Mouse (Mus musculus) heart, embryonic 13.5 days (tissue): ENCODE measurements at regions not wholly inside any gene's neighbourhood (a gene's known extent, or its start where the extent isn't known, plus 50 kb on each side); places are given as distances from the start of the nearest gene placed in this dataset.
"Not testable (repeated sequence)": the region's sequence is repeated elsewhere in the genome, so short reads cannot be mapped to it uniquely, and the experiment has no call there.

Experiments used
- ATAC-seq: fragments of 200-750 bp; cut with Nextera tagmentation; 2 replicates; pipeline ENCODE4 v1.8.0; 2017; ENCODE audit warnings: moderate TSS enrichment; ENCODE audit not compliant: insufficient number of reproducible peaks, low FRiP score, low TSS enrichment; ENCODE audit errors: extremely low read depth
- H3K27ac ChIP-seq: fragments of 300-500 bp; sonication (generic); replicated peaks from 2 replicates; pipeline ENCODE4 v1.5.1; 2015; ENCODE audit warnings: moderate library complexity, mild to moderate bottlenecking, inconsistent platforms
- H3K27me3 ChIP-seq: fragments of 300-500 bp; sonication (generic); replicated peaks from 2 replicates; pipeline ENCODE4 v1.6.1; 2015; ENCODE audit warnings: mild to moderate bottlenecking, inconsistent platforms
- H3K36me3 ChIP-seq: fragments of 300-500 bp; sonication (generic); 2 replicates; pipeline ENCODE4 v1.6.1; 2015; ENCODE audit warnings: mild to moderate bottlenecking, inconsistent platforms
- H3K4me1 ChIP-seq: fragments of 300-500 bp; sonication (generic); 2 replicates; pipeline ENCODE4 v1.6.1; 2015; ENCODE audit warnings: inconsistent platforms
- H3K4me2 ChIP-seq: fragments of 300-500 bp; sonication (generic); 2 replicates; pipeline ENCODE4 v1.6.1; 2015; ENCODE audit warnings: inconsistent platforms, mild to moderate bottlenecking, moderate library complexity
- H3K4me3 ChIP-seq: fragments of 300-500 bp; sonication (generic); 2 replicates; pipeline ENCODE4 v1.5.1; 2015; ENCODE audit warnings: moderate library complexity, mild to moderate bottlenecking, inconsistent platforms
- H3K9ac ChIP-seq: fragments of 300-500 bp; sonication (generic); 2 replicates; pipeline ENCODE4 v1.6.1; 2015; ENCODE audit warnings: inconsistent platforms, mild to moderate bottlenecking, moderate library complexity
- H3K9me3 ChIP-seq: fragments of 300-500 bp; sonication (generic); 2 replicates; pipeline ENCODE4 v1.6.1; 2016; ENCODE audit warnings: inconsistent platforms
- WGBS: fragments of 180-500 bp; shearing (Covaris S2); methylation state at CpG from one replicate; pipeline ENCODE4 v1.1.7; 2015; ENCODE audit warnings: mixed read lengths; 5-methylcytosine and 5-hydroxymethylcytosine counted together

DNA sequence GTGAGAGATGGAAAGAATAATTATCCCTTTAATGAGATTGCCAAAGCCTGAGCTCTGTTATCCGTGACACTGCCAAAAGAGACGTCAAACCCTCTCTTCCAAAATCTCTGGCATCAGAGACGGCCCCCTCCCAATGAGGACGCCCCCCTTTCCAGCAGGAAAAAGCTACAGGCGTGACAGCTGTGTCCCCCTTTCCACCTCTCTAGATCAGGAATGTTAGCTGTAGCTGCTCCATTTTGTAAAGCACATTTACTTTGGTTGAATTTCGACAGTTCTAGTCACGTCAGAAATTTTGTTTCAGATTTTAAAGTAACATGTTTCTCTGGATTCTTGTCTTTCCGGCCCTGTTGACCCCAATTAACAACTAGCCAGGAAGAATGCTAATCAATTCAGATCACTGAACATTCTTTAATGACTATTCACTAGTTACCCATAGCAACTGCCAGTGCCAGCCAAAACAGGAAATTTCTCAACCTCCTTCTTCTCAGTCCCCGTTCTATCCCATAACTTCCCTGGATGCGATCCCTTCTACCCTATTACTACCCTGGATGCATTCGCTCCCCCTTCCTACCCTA, 261.1 kb downstream of the Dad1 start:
- Histone ChIP-seq H3K9ac (no peak overlapping the region), H3K27ac (no peak overlapping the region), H3K4me2 (no peak overlapping the region), H3K9me3 (no peaks in the 10 kb centered on the region), H3K36me3 (no peaks in the 10 kb centered on the region), H3K4me1 (no peaks in the 10 kb centered on the region), H3K27me3 (no peaks in the 10 kb centered on the region), H3K4me3 (no peak overlapping the region)
- 61% methylated on average over 11 of the region's 11 CpGs for WGBS
- ATAC-seq = no peak

DNA sequence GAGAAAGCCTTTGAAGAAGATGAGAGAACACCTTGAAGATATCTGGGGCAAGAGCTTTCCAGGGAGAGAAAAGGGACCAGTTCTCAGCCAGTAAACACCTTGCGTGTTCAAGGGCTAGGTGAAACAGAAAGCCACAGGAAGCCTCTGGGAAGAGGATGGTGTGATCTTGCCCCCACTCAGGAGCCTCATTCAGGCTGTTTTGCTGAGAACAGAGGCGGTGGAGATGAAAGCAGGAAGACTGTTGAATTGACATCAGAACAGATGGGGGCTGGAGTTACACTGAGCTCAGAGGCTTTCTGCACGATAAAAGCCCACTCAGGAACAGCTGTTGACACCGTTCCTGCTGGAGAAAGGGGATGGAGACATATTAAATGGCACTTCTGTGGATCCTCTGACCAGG, 262.5 kb downstream of the Dad1 start:
- no peaks in the 10 kb centered on the region for H3K9me3 ChIP-seq
- no peak for ATAC-seq
- 26% methylated on average over 4 of the region's 4 CpGs for WGBS
- H3K36me3 ChIP-seq = no peaks in the 10 kb centered on the region
- no peaks in the 10 kb centered on the region for H3K4me1 ChIP-seq
- H3K27me3 ChIP-seq = no peaks in the 10 kb centered on the region
- H3K9ac ChIP-seq = no peak overlapping the region
- no peak overlapping the region for H3K27ac ChIP-seq
- H3K4me3 ChIP-seq = no peak overlapping the region
- no peak overlapping the region for H3K4me2 ChIP-seq

DNA sequence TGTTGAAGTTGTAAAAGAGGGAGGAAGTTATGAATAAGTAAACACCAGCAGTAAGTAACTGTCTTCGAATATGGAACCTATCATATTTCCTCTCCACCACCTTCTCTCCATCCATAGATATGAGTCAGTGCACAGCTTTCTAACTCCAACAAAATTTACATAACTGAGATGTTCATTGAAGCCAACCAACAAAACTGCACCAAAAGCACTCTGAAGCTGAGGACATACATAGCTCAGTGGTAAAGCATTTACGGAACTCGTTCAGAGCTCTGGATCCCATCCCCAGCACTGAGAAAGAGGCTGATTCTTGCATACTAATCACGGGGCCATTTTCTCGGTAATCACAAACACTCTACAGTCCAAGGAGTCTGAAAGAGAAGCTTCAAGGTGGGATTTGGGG, 273.1 kb downstream of the Dad1 start:
- Histone ChIP-seq H3K36me3 (no peaks in the 10 kb centered on the region), H3K9ac (no peak overlapping the region), H3K4me3 (no peak overlapping the region), H3K4me2 (no peak overlapping the region), H3K9me3 (no peaks in the 10 kb centered on the region), H3K27me3 (no peaks in the 10 kb centered on the region), H3K4me1 (no peaks in the 10 kb centered on the region), H3K27ac (no peak overlapping the region)
- WGBS = 68% methylated on average over 5 of the region's 5 CpGs
- ATAC-seq = no peak

DNA sequence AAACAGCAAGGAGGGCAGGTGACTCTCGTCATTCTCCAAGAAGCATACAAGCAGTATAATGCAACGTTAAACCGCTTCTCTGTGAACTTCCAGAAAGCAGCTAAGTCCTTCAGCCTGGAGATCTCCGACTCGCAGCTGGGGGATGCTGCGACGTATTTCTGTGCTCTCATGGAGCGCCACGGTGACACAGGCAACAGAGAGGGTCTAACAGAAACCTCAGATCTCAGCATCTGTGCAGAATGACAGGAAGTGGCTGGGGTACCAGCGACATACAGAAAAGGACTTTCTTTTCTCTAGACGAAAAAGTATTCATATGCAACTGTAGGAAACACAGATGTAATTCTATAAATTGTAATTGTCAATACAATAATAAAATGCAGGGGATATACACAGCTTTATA, 292.5 kb downstream of the Dad1 start:
- H3K27me3 ChIP-seq, ATAC-seq: not testable (repeated sequence)
- WGBS = 67% methylated on average over 10 of the region's 11 CpGs

DNA sequence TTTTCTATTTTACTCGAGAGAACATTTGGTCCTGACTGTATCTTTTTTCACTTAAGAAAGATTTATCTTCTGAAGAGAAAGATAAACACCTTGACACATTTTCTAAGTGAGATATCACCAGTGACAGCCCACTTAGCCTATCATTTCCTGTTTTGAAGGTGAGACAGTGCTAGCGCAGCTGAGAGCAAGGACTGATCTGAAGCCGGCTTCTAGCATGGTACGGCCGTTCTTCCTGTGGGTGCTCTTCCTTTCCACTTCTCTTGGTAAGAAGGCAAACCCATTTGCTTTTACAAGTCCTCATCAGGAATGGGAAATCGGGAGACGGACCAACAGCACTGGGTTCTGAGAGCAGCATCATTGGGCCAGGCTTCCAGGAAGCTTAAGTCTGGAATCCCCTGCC, 293.1 kb downstream of the Dad1 start:
- Histone ChIP-seq H3K9me3 (no peaks in the 10 kb centered on the region), H3K4me1 (0 out of 2 replicates have a peak, but pooled peaks cover 2% of the 10 kb centered on the region), H3K36me3 (no peaks in the 10 kb centered on the region), H3K4me2 (no peak overlapping the region), H3K27me3 (no peaks in the 10 kb centered on the region), H3K27ac (no peak overlapping the region), H3K4me3 (no peak overlapping the region), H3K9ac (no peak overlapping the region)
- 28% methylated on average over 7 of the region's 7 CpGs for WGBS
- ATAC-seq = no peak

More for the DNA sequence above, 292.5 kb downstream of the Dad1 start:
- not testable (repeated sequence) for H3K9ac ChIP-seq, H3K36me3 ChIP-seq, H3K4me1 ChIP-seq, H3K9me3 ChIP-seq, H3K27ac ChIP-seq, H3K4me2 ChIP-seq, H3K4me3 ChIP-seq

DNA sequence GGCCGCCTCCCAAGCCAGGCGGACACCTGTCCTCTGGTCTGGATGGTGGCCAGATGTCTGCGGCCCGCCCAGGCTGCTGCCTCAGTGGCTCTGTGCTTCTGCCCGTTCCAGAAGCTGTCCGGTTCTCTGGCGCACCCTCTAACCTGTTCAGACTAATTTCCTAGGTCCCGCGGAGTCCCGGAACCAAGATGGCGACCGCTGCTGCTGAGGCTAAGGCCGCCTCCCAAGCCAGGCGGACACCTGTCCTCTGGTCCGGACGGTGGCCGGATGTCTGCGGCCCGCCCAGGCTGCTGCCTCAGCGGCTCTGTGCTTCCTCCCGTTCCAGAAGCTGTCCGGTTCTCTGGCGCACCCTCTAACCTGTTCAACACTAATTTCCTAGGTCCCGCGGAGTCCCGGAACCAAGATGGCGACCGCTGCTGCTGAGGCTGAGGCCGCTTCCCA, 318.1 kb downstream of the Dad1 start:
- 90% methylated on average over 25 of the region's 29 CpGs for WGBS
- not testable (repeated sequence) for H3K27ac ChIP-seq, H3K36me3 ChIP-seq, H3K27me3 ChIP-seq, H3K4me2 ChIP-seq, H3K9me3 ChIP-seq, H3K9ac ChIP-seq, ATAC-seq, H3K4me3 ChIP-seq, H3K4me1 ChIP-seq

DNA sequence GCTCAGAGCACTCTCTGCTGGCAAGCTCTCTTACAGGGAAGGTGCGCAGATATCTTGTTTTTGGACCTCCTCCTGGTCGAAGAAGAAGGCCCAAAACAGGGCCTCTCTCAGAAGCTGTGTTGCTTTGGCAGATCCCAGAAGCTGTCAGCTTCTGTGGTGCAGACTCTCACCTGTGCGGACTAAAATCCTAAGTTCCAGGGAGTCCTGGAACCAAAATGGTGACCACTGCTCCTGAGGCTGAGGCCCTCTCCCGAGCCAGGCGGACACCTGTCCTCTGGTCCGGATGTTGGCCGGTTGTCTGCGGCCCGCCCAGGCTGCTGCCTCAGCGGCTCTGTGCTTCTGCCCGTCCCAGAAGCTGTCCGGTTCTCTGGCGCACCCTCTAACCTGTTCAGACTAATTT, 318.6 kb downstream of the Dad1 start:
- H3K4me2 ChIP-seq, ATAC-seq, H3K4me3 ChIP-seq, H3K36me3 ChIP-seq, H3K27ac ChIP-seq, H3K9ac ChIP-seq, H3K4me1 ChIP-seq, H3K9me3 ChIP-seq, H3K27me3 ChIP-seq: not testable (repeated sequence)
- WGBS = 83% methylated on average over 5 of the region's 13 CpGs

DNA sequence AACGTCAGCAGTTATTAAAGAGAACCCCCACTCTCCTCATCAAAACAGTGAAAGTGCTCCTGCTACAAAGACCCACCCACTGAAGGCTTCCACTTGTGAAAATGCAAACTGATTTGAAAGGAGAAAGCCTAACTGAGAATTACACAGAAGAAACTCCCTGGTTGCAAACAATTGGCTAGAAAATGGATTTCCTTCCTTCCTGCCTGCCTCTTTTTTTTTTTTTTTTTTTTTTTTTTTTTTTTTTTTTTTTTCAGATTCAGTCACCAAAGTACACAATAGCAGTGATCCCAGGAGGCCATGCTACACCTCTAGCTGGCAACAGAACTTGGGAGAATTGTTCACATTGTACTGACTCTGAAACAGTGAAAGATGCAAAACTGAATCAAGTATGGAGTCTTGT, 343.0 kb downstream of the Dad1 start:
- H3K9me3 ChIP-seq = no peaks in the 10 kb centered on the region
- WGBS = 54% methylated on average over 1 of the region's 1 CpGs
- H3K4me2 ChIP-seq = no peak overlapping the region
- H3K36me3 ChIP-seq = no peaks in the 10 kb centered on the region
- no peaks in the 10 kb centered on the region for H3K27me3 ChIP-seq
- H3K9ac ChIP-seq = no peak overlapping the region
- no peak overlapping the region for H3K4me3 ChIP-seq
- H3K27ac ChIP-seq = no peak overlapping the region
- no peaks in the 10 kb centered on the region for H3K4me1 ChIP-seq
- ATAC-seq = no peak

DNA sequence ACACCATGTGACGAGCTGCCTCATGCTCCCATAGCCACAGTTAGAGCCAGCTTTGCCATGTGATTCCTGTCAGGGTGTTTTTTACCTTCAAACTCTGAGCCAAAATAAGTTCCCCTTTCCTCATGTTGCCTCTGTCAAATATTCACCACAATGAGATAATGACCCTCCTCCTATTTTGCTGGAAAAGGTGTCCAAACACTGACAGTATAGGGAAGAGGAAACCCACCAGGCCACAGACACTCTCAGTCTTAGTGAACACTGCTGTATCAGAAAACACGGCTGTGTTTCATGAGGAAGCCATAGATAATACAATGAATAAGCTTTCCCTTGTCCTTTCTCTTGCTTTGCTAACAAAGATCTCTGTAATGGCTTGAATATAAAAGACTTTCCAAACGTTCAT, 349.3 kb downstream of the Dad1 start:
- 49% methylated on average over 3 of the region's 3 CpGs for WGBS
- Histone ChIP-seq H3K4me2 (no peak overlapping the region), H3K27me3 (no peaks in the 10 kb centered on the region), H3K9ac (no peak overlapping the region), H3K4me1 (no peaks in the 10 kb centered on the region), H3K36me3 (no peaks in the 10 kb centered on the region), H3K27ac (no peak overlapping the region), H3K9me3 (no peaks in the 10 kb centered on the region), H3K4me3 (no peak overlapping the region)
- ATAC-seq = no peak

DNA sequence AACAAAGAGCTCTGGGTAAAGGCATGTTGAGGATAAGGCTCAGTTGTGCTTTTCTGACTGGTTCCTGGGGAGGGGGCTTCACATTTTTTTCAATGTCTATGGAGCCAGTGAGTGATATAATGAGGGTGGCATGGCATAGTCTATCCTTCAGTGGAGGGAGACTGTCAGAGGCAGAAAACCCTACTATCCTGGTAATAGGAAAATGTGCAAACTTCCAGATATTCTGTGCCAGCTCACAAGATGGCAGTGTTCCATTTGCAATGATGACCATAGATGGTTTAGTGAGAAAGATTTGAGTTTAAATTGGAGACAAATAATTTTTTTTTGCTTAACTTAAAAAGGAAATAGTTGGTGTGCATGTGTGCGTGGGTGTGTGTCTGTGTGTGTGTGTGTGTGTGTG, 352.8 kb downstream of the Dad1 start:
- Histone ChIP-seq H3K27ac (no peak overlapping the region), H3K4me1 (no peaks in the 10 kb centered on the region), H3K36me3 (no peaks in the 10 kb centered on the region), H3K4me2 (no peak overlapping the region), H3K27me3 (no peaks in the 10 kb centered on the region), H3K9ac (no peak overlapping the region), H3K4me3 (no peak overlapping the region), H3K9me3 (no peaks in the 10 kb centered on the region)
- WGBS = 63% methylated on average over 1 of the region's 1 CpGs
- no peak for ATAC-seq

DNA sequence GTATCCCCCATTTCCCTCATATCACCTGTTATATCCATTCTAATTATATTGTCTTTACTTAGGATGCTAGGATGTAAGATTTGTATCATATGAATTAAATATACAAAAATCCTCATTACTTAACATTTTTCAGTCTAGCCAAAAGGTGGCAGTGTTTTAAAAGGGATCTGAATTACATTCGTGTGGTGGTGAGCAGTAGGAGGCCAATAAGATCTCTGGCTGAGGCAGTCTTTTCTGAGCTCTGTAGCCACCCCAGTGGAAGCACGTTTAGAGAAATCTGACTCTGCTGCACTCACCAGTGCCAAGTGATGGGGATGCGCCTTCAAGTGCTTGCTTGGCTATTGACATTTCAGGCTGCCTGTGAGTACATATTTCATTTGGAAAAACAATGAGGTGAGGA, 372.6 kb downstream of the Dad1 start:
- WGBS = 9% methylated on average over 3 of the region's 3 CpGs
- Histone ChIP-seq H3K4me2 (no peak overlapping the region), H3K36me3 (no peaks in the 10 kb centered on the region), H3K9ac (no peak overlapping the region), H3K27me3 (peaks cover 7% of the 10 kb centered on the region; the same call in 1 of the 2 replicates), H3K4me3 (no peak overlapping the region), H3K9me3 (no peaks in the 10 kb centered on the region), H3K4me1 (peaks cover 9% of the 10 kb centered on the region), H3K27ac (no peak overlapping the region)
- no peak for ATAC-seq

DNA sequence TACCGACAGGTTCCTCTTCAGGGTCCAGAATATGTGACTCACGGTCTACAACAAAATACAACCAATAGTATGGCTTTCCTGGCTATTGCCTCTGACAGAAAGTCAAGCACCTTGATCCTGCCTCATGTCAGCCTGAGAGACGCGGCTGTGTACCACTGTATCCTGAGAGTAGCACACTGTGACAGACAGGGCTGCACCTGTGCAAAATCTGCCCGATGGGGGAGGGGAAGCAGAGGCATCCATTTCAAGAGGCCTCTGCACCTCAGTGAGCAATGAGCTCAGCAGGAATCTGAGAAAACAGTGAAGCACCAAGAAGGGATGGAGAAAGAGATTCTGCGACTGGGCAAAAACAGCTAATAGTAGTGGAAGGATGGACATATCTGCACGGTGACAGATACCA, 377.3 kb downstream of the Dad1 start:
- Histone ChIP-seq H3K27me3 (peaks cover 14% of the 10 kb centered on the region; the same call in 1 of the 2 replicates), H3K9me3 (no peaks in the 10 kb centered on the region), H3K4me2 (no peak overlapping the region), H3K4me3 (no peak overlapping the region), H3K4me1 (peaks cover 2% of the 10 kb centered on the region), H3K27ac (no peak overlapping the region), H3K9ac (no peak overlapping the region), H3K36me3 (no peaks in the 10 kb centered on the region)
- ATAC-seq = no peak
- whole genome bisulfite sequencing = 63% methylated on average over 7 of the region's 7 CpGs
